Mouse (Mus musculus): ENCODE measurements around the gene Hsd3b6.
"Not testable (repeated sequence)": the region's sequence is repeated elsewhere in the genome, so short reads cannot be mapped to it uniquely, and the experiment has no call there.

Gene Hsd3b6

GRCm38 (mm10) chr3:98814101-98814670 lies at the start of gene Hsd3b6:
TSS of gene Hsd3b6 (minus strand) at chr3:98814443.
- DNase-seq (ENCODE audit: low spot score): no peak

GRCm38 (mm10) chr3:98862800-98863199 lies 48.6 kb upstream of the Hsd3b6 start:
- no peak for DNase-seq (ENCODE audit: low spot score)

GRCm38 (mm10) chr3:98859576-98859975 lies 45.3 kb upstream of the Hsd3b6 start, which contains the start of gene Hsd3b1:
TSS of gene Hsd3b1 (minus strand) at chr3:98859794.
- no peak for DNase-seq (ENCODE audit: low spot score)

GRCm38 (mm10) chr3:98858051-98858450 lies 43.8 kb upstream of the Hsd3b6 start:
- no peak for DNase-seq (ENCODE audit: low spot score)

- no peak for DNase-seq (ENCODE audit: low spot score)
Observed at GRCm38 (mm10) chr3:98856892-98857291, 42.6 kb upstream of the Hsd3b6 start.

- DNase-seq (ENCODE audit: low spot score): no peak
Observed at GRCm38 (mm10) chr3:98855160-98855559, 40.9 kb upstream of the Hsd3b6 start.

GRCm38 (mm10) chr3:98853685-98854084 lies 39.4 kb upstream of the Hsd3b6 start:
- DNase-seq (ENCODE audit: low spot score): no peak

GRCm38 (mm10) chr3:98853051-98853450 lies 38.8 kb upstream of the Hsd3b6 start:
- no peak for DNase-seq (ENCODE audit: low spot score)

GRCm38 (mm10) chr3:98852631-98853030 lies 38.4 kb upstream of the Hsd3b6 start:
- DNase-seq (ENCODE audit: low spot score): no peak

GRCm38 (mm10) chr3:98851853-98852252 lies 37.6 kb upstream of the Hsd3b6 start:
- DNase-seq (ENCODE audit: low spot score): no peak

- DNase-seq (ENCODE audit: low spot score): no peak
Observed at GRCm38 (mm10) chr3:98850262-98850661, 36.0 kb upstream of the Hsd3b6 start.

- no peak for DNase-seq (ENCODE audit: low spot score)
Observed at GRCm38 (mm10) chr3:98848898-98849297, 34.7 kb upstream of the Hsd3b6 start.

GRCm38 (mm10) chr3:98812653-98813052 lies 1.6 kb downstream of the Hsd3b6 start:
- not testable (repeated sequence) for DNase-seq (ENCODE audit: low spot score)

GRCm38 (mm10) chr3:98805032-98805431 lies 9.2 kb downstream of the Hsd3b6 start:
- not testable (repeated sequence) for DNase-seq (ENCODE audit: low spot score)

GRCm38 (mm10) chr3:98786551-98786950 lies 27.7 kb downstream of the Hsd3b6 start:
- no peak for DNase-seq (ENCODE audit: low spot score)

- DNase-seq (ENCODE audit: low spot score): no peak
Observed at GRCm38 (mm10) chr3:98782181-98782868, 31.9 kb downstream of the Hsd3b6 start.

GRCm38 (mm10) chr3:98780921-98781320 lies 33.3 kb downstream of the Hsd3b6 start:
- no peak for DNase-seq (ENCODE audit: low spot score)

GRCm38 (mm10) chr3:98764155-98764554 lies 50.1 kb downstream of the Hsd3b6 start:
- DNase-seq (ENCODE audit: low spot score): no peak

- DNase-seq (ENCODE audit: low spot score): no peak
Observed at GRCm38 (mm10) chr3:98756836-98757235, 57.4 kb downstream of the Hsd3b6 start.
